Mouse (Mus musculus): ENCODE measurements around the gene Elmo1. TPM values are rescaled to one million over a fixed set of nuclear protein-coding genes. Genes with fewer than 3 reads are reported as not detected.

Elmo1 gene
- polyA plus RNA-seq, 1 experiment from 2014 or later, result 9.5 TPM

DNA sequence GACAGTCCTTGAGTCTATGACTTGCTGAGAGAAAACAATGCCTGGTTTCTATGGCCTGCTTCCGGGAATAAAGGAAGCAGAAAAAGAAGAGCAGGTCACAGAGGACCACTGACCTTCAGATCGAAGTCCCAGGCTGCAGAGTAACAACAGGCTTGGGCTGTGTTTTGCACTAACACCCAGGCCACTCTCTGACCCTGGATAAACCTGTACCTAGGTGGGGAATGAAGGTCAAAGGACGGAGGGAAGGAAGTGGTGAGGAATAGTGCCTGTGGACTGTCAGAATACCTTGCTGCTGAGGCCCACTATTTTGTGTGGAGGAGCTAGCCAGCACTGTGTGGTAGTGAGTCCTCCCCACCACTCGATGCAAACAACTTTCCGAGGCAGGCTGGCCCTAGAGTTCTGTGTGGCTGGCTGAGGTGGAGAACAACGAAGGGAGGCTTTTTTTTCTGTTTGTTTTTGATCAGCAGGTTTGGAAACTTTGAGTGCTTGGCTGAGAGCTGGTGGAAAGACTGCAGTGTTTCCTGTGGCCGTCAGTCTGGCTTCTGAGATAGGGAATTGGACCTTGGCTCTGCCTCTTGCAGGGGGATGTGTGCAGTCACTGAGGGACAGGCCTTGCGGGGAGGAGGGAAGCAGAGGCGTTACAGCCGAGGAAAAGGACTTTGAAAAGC is 83.7 kb downstream of the Elmo1 start:
- no peaks in the 10 kb centered on the region for H3K9me3 ChIP-seq
- no peak overlapping the region for H3K4me2 ChIP-seq
- peak; percentile 60 for ATAC-seq (ENCODE audit: extremely low read depth, insufficient number of reproducible peaks, low FRiP score, low TSS enrichment)
- no peaks in the 10 kb centered on the region for H3K36me3 ChIP-seq
- H3K4me1 ChIP-seq, result peaks cover 23% of the 10 kb centered on the region
- no peak overlapping the region for H3K4me3 ChIP-seq
- no peaks in the 10 kb centered on the region; the same call in 1 of the 2 replicates for H3K27me3 ChIP-seq (replicated peaks)
- WGBS, result 21% methylated on average over 10 of the region's 10 CpGs
- peak overlapping the region; percentile 89 for H3K27ac ChIP-seq (replicated peaks)
- H3K9ac ChIP-seq, result no peak overlapping the region

DNA sequence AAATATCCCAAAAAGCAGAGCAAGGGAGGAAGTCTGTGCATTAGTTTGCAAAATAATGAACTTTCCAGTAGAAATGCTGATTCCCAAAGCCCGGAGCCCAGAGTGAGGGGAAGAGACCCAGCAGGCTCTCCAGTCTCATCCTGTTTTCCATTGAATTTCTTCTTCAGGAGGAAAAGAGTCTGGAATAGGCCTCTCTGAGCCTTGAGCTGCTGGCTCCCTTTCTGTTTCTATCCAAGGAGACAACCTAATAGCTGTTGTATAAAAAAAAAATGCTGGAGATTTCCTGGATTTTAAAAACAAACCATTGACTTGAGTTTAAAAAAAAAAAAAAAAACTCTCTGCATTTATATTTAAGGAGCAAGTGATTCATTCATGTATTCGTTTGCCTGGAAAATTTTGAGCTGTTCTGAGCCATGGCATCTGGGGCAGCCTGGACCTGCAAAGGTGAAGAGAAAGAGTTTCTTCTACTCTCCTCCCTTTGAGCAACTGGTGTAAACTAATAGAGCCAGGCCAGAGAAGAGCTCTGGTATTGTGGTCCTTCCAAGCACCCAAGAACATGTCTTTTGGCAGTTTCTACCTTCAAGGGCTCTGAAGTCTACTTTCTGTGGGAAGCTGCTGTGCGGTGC is 84.4 kb downstream of the Elmo1 start:
- no peak for ATAC-seq (ENCODE audit: extremely low read depth, insufficient number of reproducible peaks, low FRiP score, low TSS enrichment)
- H3K27me3 ChIP-seq (replicated peaks), result no peaks in the 10 kb centered on the region; the same call in 1 of the 2 replicates
- WGBS, result 58% methylated on average over 3 of the region's 3 CpGs

DNA sequence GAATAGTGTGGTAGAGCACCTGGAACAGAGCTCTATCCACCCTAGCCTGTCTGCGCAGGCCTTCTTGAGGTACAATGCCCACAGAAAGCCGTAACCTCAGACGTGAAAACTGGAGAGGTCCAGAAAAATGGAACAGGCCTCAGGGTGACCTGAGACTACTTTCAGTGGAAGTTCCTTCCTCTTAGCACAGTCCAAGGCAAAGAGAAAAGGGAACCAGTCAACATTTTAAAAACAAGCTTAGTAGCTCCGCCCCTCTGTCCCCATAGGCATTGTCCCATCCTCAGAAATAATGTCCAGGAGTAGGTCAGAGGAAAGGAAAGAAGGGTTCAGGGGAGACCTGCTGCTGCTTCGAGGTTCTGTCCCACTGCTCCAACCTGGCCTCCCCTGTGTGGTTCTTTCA is 90.3 kb downstream of the Elmo1 start:
- H3K4me2 ChIP-seq, result no peak overlapping the region
- WGBS, result 81% methylated on average over 5 of the region's 5 CpGs
- H3K9ac ChIP-seq, result no peak overlapping the region
- H3K27me3 ChIP-seq (replicated peaks), result no peaks in the 10 kb centered on the region
- ATAC-seq (ENCODE audit: extremely low read depth, insufficient number of reproducible peaks, low FRiP score, low TSS enrichment), result no peak
- H3K27ac ChIP-seq (replicated peaks), result peak overlapping the region; percentile 21
- H3K4me1 ChIP-seq, result peaks cover 34% of the 10 kb centered on the region
- no peaks in the 10 kb centered on the region for H3K9me3 ChIP-seq
- no peak overlapping the region for H3K4me3 ChIP-seq
- no peaks in the 10 kb centered on the region for H3K36me3 ChIP-seq

More for the DNA sequence above, 84.4 kb downstream of the Elmo1 start:
- H3K9me3 ChIP-seq, result no peaks in the 10 kb centered on the region
- H3K4me2 ChIP-seq, result no peak overlapping the region
- H3K4me1 ChIP-seq, result peaks cover 23% of the 10 kb centered on the region
- no peaks in the 10 kb centered on the region for H3K36me3 ChIP-seq
- H3K4me3 ChIP-seq, result no peak overlapping the region
- H3K9ac ChIP-seq, result no peak overlapping the region
- peak overlapping the region; percentile 89 for H3K27ac ChIP-seq (replicated peaks)

GRCm38 (mm10) chr13:20181321-20181720 is 90.9 kb downstream of the Elmo1 start:
- Histone ChIP-seq H3K27me3 (replicated peaks) (no peaks in the 10 kb centered on the region), H3K27ac (replicated peaks) (peak overlapping the region; percentile 48; the same call in 1 of the 2 replicates), H3K9me3 (no peaks in the 10 kb centered on the region), H3K9ac (no peak overlapping the region), H3K4me3 (no peak overlapping the region), H3K4me2 (no peak overlapping the region), H3K36me3 (no peaks in the 10 kb centered on the region), H3K4me1 (peaks cover 34% of the 10 kb centered on the region)
- 62% methylated on average over 4 of the region's 4 CpGs for WGBS
- ATAC-seq (ENCODE audit: extremely low read depth, insufficient number of reproducible peaks, low FRiP score, low TSS enrichment), result no peak

- Histone ChIP-seq H3K27me3 (replicated peaks) (no peaks in the 10 kb centered on the region), H3K9me3 (no peaks in the 10 kb centered on the region), H3K4me2 (no peak overlapping the region), H3K9ac (no peak overlapping the region), H3K36me3 (no peaks in the 10 kb centered on the region), H3K27ac (replicated peaks) (peak overlapping the region; percentile 48), H3K4me1 (peaks cover 34% of the 10 kb centered on the region), H3K4me3 (no peak overlapping the region)
- WGBS, result 76% methylated on average over 6 of the region's 6 CpGs
- ATAC-seq (ENCODE audit: extremely low read depth, insufficient number of reproducible peaks, low FRiP score, low TSS enrichment), result no peak
Observed at GRCm38 (mm10) chr13:20182239-20182825, 91.9 kb downstream of the Elmo1 start.

GRCm38 (mm10) chr13:20183512-20184238 is 93.3 kb downstream of the Elmo1 start:
- H3K36me3 ChIP-seq, result no peaks in the 10 kb centered on the region
- H3K27me3 ChIP-seq (replicated peaks), result no peaks in the 10 kb centered on the region
- 18% methylated on average over 9 of the region's 9 CpGs for WGBS
- no peak for ATAC-seq (ENCODE audit: extremely low read depth, insufficient number of reproducible peaks, low FRiP score, low TSS enrichment)
- H3K9ac ChIP-seq, result no peak overlapping the region
- no peak overlapping the region for H3K4me2 ChIP-seq
- H3K9me3 ChIP-seq, result no peaks in the 10 kb centered on the region
- no peak overlapping the region for H3K4me3 ChIP-seq
- peak overlapping the region; percentile 48 for H3K27ac ChIP-seq (replicated peaks)
- H3K4me1 ChIP-seq, result peaks cover 46% of the 10 kb centered on the region

DNA sequence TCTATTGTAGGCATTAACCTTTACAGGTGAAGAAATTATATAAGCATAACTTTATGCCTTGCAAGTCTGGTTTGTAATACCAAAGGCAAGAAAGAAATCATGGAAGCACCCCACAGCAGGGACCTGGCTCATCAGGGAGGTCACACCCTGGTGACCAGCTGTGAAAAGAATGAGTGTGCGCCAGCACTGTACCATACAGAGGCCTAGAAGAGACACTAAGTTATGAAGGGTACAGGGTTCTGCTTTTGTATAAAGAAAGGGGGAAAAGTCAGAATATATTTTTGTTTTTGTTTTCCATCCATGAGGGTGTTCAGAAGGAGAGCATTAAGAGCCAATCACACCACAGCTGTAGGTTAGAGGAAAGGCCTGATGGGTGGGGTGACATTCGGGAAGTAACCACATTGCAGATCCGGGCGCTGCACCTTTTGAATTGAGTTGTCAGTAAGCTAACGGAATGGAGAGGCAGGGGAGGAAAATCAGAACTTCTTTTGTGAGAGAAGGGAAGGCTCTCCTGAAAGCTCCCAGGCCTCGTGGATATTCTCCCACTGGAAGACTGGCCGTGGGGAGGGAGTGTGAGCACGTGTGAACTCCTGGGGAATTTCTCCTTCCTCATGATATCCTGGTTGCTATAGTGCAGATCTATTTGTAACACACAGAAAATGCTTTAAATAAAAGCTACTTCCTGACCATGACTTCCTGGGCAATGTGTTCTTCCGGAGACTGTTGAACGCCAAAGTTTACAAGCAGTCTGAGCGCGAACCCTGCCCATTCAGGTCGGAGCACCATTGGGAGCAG is 94.0 kb downstream of the Elmo1 start:
- H3K4me3 ChIP-seq, result no peak overlapping the region
- H3K9ac ChIP-seq, result no peak overlapping the region
- no peaks in the 10 kb centered on the region for H3K9me3 ChIP-seq
- WGBS, result 58% methylated on average over 13 of the region's 13 CpGs
- H3K4me1 ChIP-seq, result peaks cover 49% of the 10 kb centered on the region
- ATAC-seq (ENCODE audit: extremely low read depth, insufficient number of reproducible peaks, low FRiP score, low TSS enrichment), result no peak
- H3K27me3 ChIP-seq (replicated peaks), result no peaks in the 10 kb centered on the region
- no peak overlapping the region for H3K4me2 ChIP-seq
- H3K36me3 ChIP-seq, result 0 out of 2 replicates have a peak, but pooled peaks cover 3% of the 10 kb centered on the region
- peak overlapping the region; percentile 41 for H3K27ac ChIP-seq (replicated peaks)

GRCm38 (mm10) chr13:20185034-20185846 is 94.8 kb downstream of the Elmo1 start:
- H3K4me3 ChIP-seq, result no peak overlapping the region
- no peak overlapping the region for H3K9ac ChIP-seq
- 88% methylated on average over 20 of the region's 20 CpGs for WGBS
- no peak for ATAC-seq (ENCODE audit: extremely low read depth, insufficient number of reproducible peaks, low FRiP score, low TSS enrichment)
- H3K27me3 ChIP-seq (replicated peaks), result no peaks in the 10 kb centered on the region
- H3K36me3 ChIP-seq, result peaks cover 6% of the 10 kb centered on the region; the same call in 1 of the 2 replicates
- H3K4me1 ChIP-seq, result peaks cover 49% of the 10 kb centered on the region
- no peaks in the 10 kb centered on the region for H3K9me3 ChIP-seq
- peak overlapping the region; percentile 41 for H3K27ac ChIP-seq (replicated peaks)
- no peak overlapping the region for H3K4me2 ChIP-seq

DNA sequence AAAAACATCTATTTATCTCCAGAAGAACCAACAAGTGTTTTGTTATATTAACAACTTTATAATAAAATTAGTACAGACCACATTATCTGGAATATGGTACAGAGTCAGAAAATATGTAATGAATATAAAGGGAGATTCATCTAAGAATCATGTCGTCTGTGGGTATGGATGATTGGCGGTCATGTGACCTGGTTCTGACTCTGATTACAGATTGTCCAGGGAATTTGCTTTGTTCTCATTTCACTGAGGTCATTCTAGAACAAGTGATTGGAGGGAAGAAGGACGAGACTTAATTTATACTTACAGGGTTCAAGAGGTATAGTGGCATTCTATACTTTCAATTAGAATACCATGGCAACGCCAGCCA is 95.4 kb downstream of the Elmo1 start:
- WGBS, result 78% methylated on average over 4 of the region's 4 CpGs
- Histone ChIP-seq H3K9ac (no peak overlapping the region), H3K9me3 (no peaks in the 10 kb centered on the region), H3K4me2 (no peak overlapping the region), H3K36me3 (peaks cover 6% of the 10 kb centered on the region; the same call in 1 of the 2 replicates), H3K4me3 (no peak overlapping the region), H3K27ac (replicated peaks) (no peak overlapping the region), H3K4me1 (peaks cover 49% of the 10 kb centered on the region), H3K27me3 (replicated peaks) (no peaks in the 10 kb centered on the region)
- ATAC-seq (ENCODE audit: extremely low read depth, insufficient number of reproducible peaks, low FRiP score, low TSS enrichment), result no peak

GRCm38 (mm10) chr13:20187647-20188046 is 97.3 kb downstream of the Elmo1 start:
- H3K27ac ChIP-seq (replicated peaks), result peak overlapping the region; percentile 54
- ATAC-seq (ENCODE audit: extremely low read depth, insufficient number of reproducible peaks, low FRiP score, low TSS enrichment), result no peak
- no peaks in the 10 kb centered on the region for H3K9me3 ChIP-seq
- no peak overlapping the region for H3K4me3 ChIP-seq
- H3K36me3 ChIP-seq, result peaks cover 6% of the 10 kb centered on the region; the same call in 1 of the 2 replicates
- peaks cover 34% of the 10 kb centered on the region for H3K4me1 ChIP-seq
- no peak overlapping the region for H3K4me2 ChIP-seq
- no peaks in the 10 kb centered on the region for H3K27me3 ChIP-seq (replicated peaks)
- WGBS, result 41% methylated on average over 2 of the region's 2 CpGs
- H3K9ac ChIP-seq, result no peak overlapping the region
